Mouse (Mus musculus) forebrain, embryonic 11.5 days (tissue): ENCODE results near the gene Pde4d. TPM values are rescaled to one million over a fixed set of nuclear protein-coding genes. Genes with fewer than 3 reads are reported as not detected.

Source experiments
- ATAC-seq: fragments of 200-750 bp; cut with Nextera tagmentation; replicated peaks from 2 replicates; pipeline ENCODE4 v1.8.0; 2017; ENCODE audit warnings: moderate TSS enrichment; ENCODE audit not compliant: low FRiP score
- DNase-seq: peaks from one replicate; pipeline ENCODE4 v3.0.0-alpha.2; 2017; ENCODE audit warnings: low spot score
- H3K27ac ChIP-seq: fragments of 300-500 bp; sonication (generic); 2 replicates; pipeline ENCODE4 v1.5.1; 2014; ENCODE audit warnings: low read depth, low read length
- H3K27me3 ChIP-seq: fragments of 300-500 bp; sonication (generic); 2 replicates; pipeline ENCODE4 v1.6.1; 2014; ENCODE audit warnings: mild to moderate bottlenecking, low read length, mixed read lengths; ENCODE audit not compliant: control insufficient read depth, insufficient read depth
- H3K36me3 ChIP-seq: fragments of 300-500 bp; sonication (generic); 2 replicates; pipeline ENCODE4 v1.6.1; 2014; ENCODE audit warnings: mild to moderate bottlenecking, low read length, moderate library complexity, mixed read lengths; ENCODE audit not compliant: control insufficient read depth, insufficient read depth
- H3K4me1 ChIP-seq: fragments of 300-500 bp; sonication (generic); replicated peaks from 2 replicates; pipeline ENCODE4 v1.6.1; 2014; ENCODE audit warnings: low read length, mixed read lengths; ENCODE audit not compliant: control insufficient read depth, insufficient read depth
- H3K4me2 ChIP-seq: fragments of 300-500 bp; sonication (generic); 2 replicates; pipeline ENCODE4 v1.6.1; 2014; ENCODE audit warnings: low read depth, mild to moderate bottlenecking, low read length, moderate library complexity, mixed read lengths; ENCODE audit not compliant: severe bottlenecking
- H3K4me3 ChIP-seq: fragments of 300-500 bp; sonication (generic); 2 replicates; pipeline ENCODE4 v1.5.1; 2014; ENCODE audit warnings: low read depth, low read length
- H3K9ac ChIP-seq: fragments of 300-500 bp; sonication (generic); 2 replicates; pipeline ENCODE4 v1.6.1; 2014; ENCODE audit warnings: low read length
- H3K9me3 ChIP-seq: fragments of 300-500 bp; sonication (generic); 2 replicates; pipeline ENCODE4 v1.6.1; 2016; ENCODE audit warnings: low read length, mixed read lengths; ENCODE audit not compliant: control insufficient read depth
- WGBS: fragments of 180-500 bp; shearing (Covaris S2); extraction: QIAGEN DNeasy Blood & Tissue Kit; methylation state at CpG from one replicate; pipeline ENCODE4 v1.1.7; 2014; 5-methylcytosine and 5-hydroxymethylcytosine counted together
- polyA plus RNA-seq: library from polyadenylated mRNA; unstranded; fragments of >200 nt; fragmentation: Nextera tagmentation; extraction: Ambion mirVana; gene quantifications from 2 replicates; pipeline ENCODE4 v1.2.1, GENCODE M21; 2014

Gene Pde4d
- polyA plus RNA-seq, 1 experiment from 2014 or later: 11.9 TPM

- WGBS: 1% methylated on average over 69 of the region's 91 CpGs
- peak; percentile 88 for ATAC-seq
These were observed 1453.4 kb downstream of the Pde4d start for GRCm38 (mm10) chr13:109902855-109903763.

GRCm38 (mm10) chr13:109903764-109904510, 1454.2 kb downstream of the Pde4d start:
- no peaks in the 10 kb centered on the region for H3K27me3 ChIP-seq
- DNase-seq: no peak
- whole genome bisulfite sequencing: 43% methylated on average over 14 of the region's 14 CpGs
- no peaks in the 10 kb centered on the region for H3K36me3 ChIP-seq
- H3K9ac ChIP-seq: peak overlapping the region; percentile 52
- H3K27ac ChIP-seq: no peak overlapping the region
- no peak for ATAC-seq
- H3K4me2 ChIP-seq: peak overlapping the region; percentile 92
- H3K4me1 ChIP-seq: peaks cover 6% of the 10 kb centered on the region; the same call in 1 of the 2 replicates
- no peaks in the 10 kb centered on the region for H3K9me3 ChIP-seq
- peak overlapping the region; percentile 49 for H3K4me3 ChIP-seq

More at GRCm38 (mm10) chr13:109902855-109903763, 1453.4 kb downstream of the Pde4d start:
- peak overlapping the region; percentile 49 for H3K4me3 ChIP-seq
- H3K27me3 ChIP-seq: no peaks in the 10 kb centered on the region
- no peaks in the 10 kb centered on the region for H3K36me3 ChIP-seq
- no peak overlapping the region for H3K27ac ChIP-seq
- peaks cover 6% of the 10 kb centered on the region; the same call in 1 of the 2 replicates for H3K4me1 ChIP-seq
- H3K9ac ChIP-seq: peak overlapping the region; percentile 52
- peak overlapping the region; percentile 92 for H3K4me2 ChIP-seq
- DNase-seq: peak; percentile 91
- H3K9me3 ChIP-seq: no peaks in the 10 kb centered on the region

GRCm38 (mm10) chr13:109906342-109906888, 1456.7 kb downstream of the Pde4d start:
- 88% methylated on average over 4 of the region's 4 CpGs for WGBS
- peaks cover 6% of the 10 kb centered on the region; the same call in 1 of the 2 replicates for H3K4me1 ChIP-seq
- no peak overlapping the region for H3K9ac ChIP-seq
- no peak overlapping the region for H3K4me2 ChIP-seq
- H3K27ac ChIP-seq: no peak overlapping the region
- H3K9me3 ChIP-seq: no peaks in the 10 kb centered on the region
- H3K27me3 ChIP-seq: no peaks in the 10 kb centered on the region
- DNase-seq (no peak), ATAC-seq (no peak)
- H3K36me3 ChIP-seq: no peaks in the 10 kb centered on the region
- H3K4me3 ChIP-seq: no peak overlapping the region

GRCm38 (mm10) chr13:109907634-109908033, 1457.9 kb downstream of the Pde4d start:
- Histone ChIP-seq H3K4me2 (no peak overlapping the region), H3K4me3 (no peak overlapping the region), H3K27ac (no peak overlapping the region), H3K9ac (no peak overlapping the region), H3K36me3 (no peaks in the 10 kb centered on the region), H3K4me1 (peaks cover 3% of the 10 kb centered on the region; the same call in 1 of the 2 replicates), H3K9me3 (no peaks in the 10 kb centered on the region), H3K27me3 (no peaks in the 10 kb centered on the region)
- DNase-seq: peak; percentile 77
- 0 out of 2 replicates have a peak, but pooled peaks have one; percentile 24 for ATAC-seq
- WGBS: 31% methylated on average over 9 of the region's 9 CpGs

GRCm38 (mm10) chr13:109908386-109908785, 1458.6 kb downstream of the Pde4d start:
- H3K27ac ChIP-seq: no peak overlapping the region
- ATAC-seq: no peak
- no peak overlapping the region for H3K4me3 ChIP-seq
- H3K4me2 ChIP-seq: no peak overlapping the region
- no peak for DNase-seq
- no peaks in the 10 kb centered on the region for H3K27me3 ChIP-seq
- no peaks in the 10 kb centered on the region for H3K9me3 ChIP-seq
- 87% methylated on average over 3 of the region's 3 CpGs for WGBS
- no peak overlapping the region for H3K9ac ChIP-seq
- peaks cover 2% of the 10 kb centered on the region; the same call in 1 of the 2 replicates for H3K4me1 ChIP-seq
- H3K36me3 ChIP-seq: no peaks in the 10 kb centered on the region

- Histone ChIP-seq H3K27ac (no peak overlapping the region), H3K9me3 (no peaks in the 10 kb centered on the region), H3K9ac (no peak overlapping the region), H3K4me3 (no peak overlapping the region), H3K36me3 (no peaks in the 10 kb centered on the region), H3K4me2 (no peak overlapping the region), H3K27me3 (no peaks in the 10 kb centered on the region), H3K4me1 (no peaks in the 10 kb centered on the region; the same call in 1 of the 2 replicates)
- DNase-seq: no peak
- ATAC-seq: no peak
- 86% methylated on average over 8 of the region's 8 CpGs for WGBS
These were observed 1459.4 kb downstream of the Pde4d start for GRCm38 (mm10) chr13:109909111-109909510.

GRCm38 (mm10) chr13:109910915-109911314, 1461.2 kb downstream of the Pde4d start:
- no peak overlapping the region for H3K4me2 ChIP-seq
- DNase-seq: no peak
- no peak overlapping the region for H3K27ac ChIP-seq
- H3K4me1 ChIP-seq: no peaks in the 10 kb centered on the region; the same call in 1 of the 2 replicates
- no peak for ATAC-seq
- H3K9ac ChIP-seq: no peak overlapping the region
- H3K27me3 ChIP-seq: no peaks in the 10 kb centered on the region
- H3K9me3 ChIP-seq: no peaks in the 10 kb centered on the region
- H3K36me3 ChIP-seq: no peaks in the 10 kb centered on the region
- H3K4me3 ChIP-seq: no peak overlapping the region
- WGBS: 90% methylated on average over 8 of the region's 8 CpGs

GRCm38 (mm10) chr13:109912635-109913034, 1462.9 kb downstream of the Pde4d start:
- H3K27me3 ChIP-seq: no peaks in the 10 kb centered on the region
- no peaks in the 10 kb centered on the region for H3K36me3 ChIP-seq
- no peaks in the 10 kb centered on the region; the same call in 1 of the 2 replicates for H3K4me1 ChIP-seq
- WGBS: 94% methylated on average over 4 of the region's 4 CpGs
- ATAC-seq (no peak), DNase-seq (no peak)
- H3K4me2 ChIP-seq: no peak overlapping the region
- no peaks in the 10 kb centered on the region for H3K9me3 ChIP-seq
- H3K4me3 ChIP-seq: no peak overlapping the region
- no peak overlapping the region for H3K27ac ChIP-seq
- no peak overlapping the region for H3K9ac ChIP-seq
